Mouse (Mus musculus) erythroblast, embryonic 14.5 days (primary cell): ENCODE measurements around the gene Cacna2d3. TPM values are rescaled to one million over a fixed set of nuclear protein-coding genes. Genes with fewer than 3 reads are reported as not detected.

Experiments used
- H3K27me3 ChIP-seq: 2 replicates; pipeline ENCODE4 v1.6.1; 2012; ENCODE audit warnings: inconsistent platforms; ENCODE audit not compliant: control insufficient read depth
- H3K36me3 ChIP-seq: 2 replicates; pipeline ENCODE4 v1.6.1; 2012; ENCODE audit warnings: mild to moderate bottlenecking, inconsistent platforms; ENCODE audit not compliant: control insufficient read depth
- H3K4me1 ChIP-seq: 2 replicates; pipeline ENCODE4 v1.6.1; 2012; ENCODE audit warnings: inconsistent platforms; ENCODE audit not compliant: control insufficient read depth
- H3K4me3 ChIP-seq: replicated peaks from 2 replicates; pipeline ENCODE3; 2012; ENCODE audit warnings: moderate library complexity, mild to moderate bottlenecking, inconsistent platforms
- H3K9me3 ChIP-seq: 2 replicates; pipeline ENCODE4 v1.6.1; 2012; ENCODE audit warnings: low read length, inconsistent platforms, mixed read lengths; ENCODE audit not compliant: control insufficient read depth
- GATA1 ChIP-seq: IDR thresholded peaks from 2 replicates; pipeline ENCODE4 v1.6.1; 2012; ENCODE audit warnings: low read length, inconsistent platforms, mixed read lengths
- TAL1 ChIP-seq: IDR thresholded peaks from 3 replicates; pipeline ENCODE4 v1.6.1; 2012; ENCODE audit warnings: low read length, inconsistent platforms, mixed read lengths
- polyA plus RNA-seq: library from polyadenylated mRNA; stranded (reverse); fragments of >175 nt; gene quantifications from 2 replicates; pipeline ENCODE4 v1.2.3, GENCODE M21; 2012

Gene Cacna2d3
- polyA plus RNA-seq, 1 experiment: 0.14 TPM

DNA sequence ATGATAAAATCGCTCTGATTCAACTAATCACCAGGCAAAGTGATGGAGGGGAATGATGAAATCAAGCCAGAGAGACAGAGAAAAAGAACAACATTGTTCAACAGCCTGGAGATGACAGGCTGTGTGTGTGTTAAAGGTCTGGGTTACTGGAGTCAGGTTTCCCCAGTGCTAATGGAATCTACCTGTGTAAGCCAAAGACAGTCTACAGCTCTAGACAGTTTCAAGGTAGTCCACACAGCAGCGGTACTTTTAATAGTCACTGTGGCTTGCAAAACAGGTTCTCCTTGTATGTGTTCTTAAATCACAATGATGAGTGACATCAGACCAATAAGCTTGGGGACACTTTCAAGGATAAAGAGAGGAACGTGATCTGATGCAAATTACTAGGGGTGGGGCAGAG, 191.1 kb downstream of the Cacna2d3 start:
- TF ChIP-seq TAL1: no peak
- no peak for TF ChIP-seq GATA1
- Histone ChIP-seq H3K36me3 (no peaks in the 10 kb centered on the region), H3K9me3 (peaks cover under 1% of the 10 kb centered on the region; the same call in 1 of the 2 replicates), H3K27me3 (no peaks in the 10 kb centered on the region), H3K4me3 (no peak overlapping the region), H3K4me1 (no peaks in the 10 kb centered on the region)

GRCm38 (mm10) chr14:29528696-29529095, 193.0 kb downstream of the Cacna2d3 start:
- H3K4me1 ChIP-seq: no peaks in the 10 kb centered on the region
- TF ChIP-seq TAL1: no peak
- no peak for TF ChIP-seq GATA1

DNA sequence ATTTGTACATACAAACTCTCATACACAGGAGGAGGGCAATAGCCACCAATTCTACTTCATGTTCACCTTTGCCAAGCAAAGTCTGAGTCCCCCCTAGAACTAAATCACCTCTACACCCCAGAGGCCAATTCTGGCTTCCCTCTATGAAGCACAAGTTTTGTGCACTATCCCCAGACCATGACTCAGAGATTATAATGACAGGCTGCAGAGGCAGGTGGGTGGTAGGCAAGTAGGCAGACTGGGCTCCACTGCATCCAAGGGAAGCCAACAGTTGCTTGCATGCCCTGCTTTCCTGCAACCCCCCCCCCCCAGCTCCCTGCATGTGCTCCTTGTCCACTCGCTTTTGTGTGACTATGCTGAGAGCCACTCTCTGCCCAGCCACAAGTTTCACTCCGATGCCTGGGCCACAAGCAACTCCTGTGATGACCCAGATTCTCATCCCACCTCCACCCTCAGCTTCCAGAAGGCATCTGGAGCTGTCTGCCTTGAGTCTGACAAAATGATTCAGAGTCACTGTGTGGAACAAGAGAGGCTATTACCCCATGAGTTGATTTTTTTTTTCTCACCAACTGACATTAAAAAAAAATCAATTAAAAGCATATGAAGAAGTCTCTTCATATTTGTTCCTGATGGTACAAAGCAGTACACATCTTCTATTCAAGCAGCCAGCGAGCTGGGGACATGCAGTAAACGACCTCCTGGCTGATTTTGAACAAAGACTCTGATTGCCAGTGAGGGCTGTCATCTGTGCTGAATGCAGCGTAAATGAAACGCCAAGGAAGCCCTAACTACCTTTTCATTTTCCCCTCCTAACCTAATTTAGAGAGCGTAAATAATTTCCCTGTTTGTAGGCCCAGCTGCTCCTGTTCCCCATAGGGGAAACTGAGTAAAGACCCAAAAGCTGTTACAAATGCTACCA, 201.7 kb downstream of the Cacna2d3 start:
- TF ChIP-seq GATA1 (no peak), TAL1 (no peak)
- Histone ChIP-seq H3K36me3 (no peaks in the 10 kb centered on the region), H3K9me3 (peaks cover 3% of the 10 kb centered on the region; the same call in 1 of the 2 replicates), H3K27me3 (no peaks in the 10 kb centered on the region), H3K4me1 (no peaks in the 10 kb centered on the region), H3K4me3 (no peak overlapping the region)

More at GRCm38 (mm10) chr14:29528696-29529095, 193.0 kb downstream of the Cacna2d3 start:
- H3K9me3 ChIP-seq: no peaks in the 10 kb centered on the region
- H3K4me3 ChIP-seq: no peak overlapping the region
- H3K36me3 ChIP-seq: no peaks in the 10 kb centered on the region
- H3K27me3 ChIP-seq: no peaks in the 10 kb centered on the region

GRCm38 (mm10) chr14:29502667-29503066, 219.0 kb downstream of the Cacna2d3 start:
- no peaks in the 10 kb centered on the region for H3K27me3 ChIP-seq
- TF ChIP-seq TAL1 (no peak), GATA1 (no peak)
- no peaks in the 10 kb centered on the region for H3K36me3 ChIP-seq
- H3K4me3 ChIP-seq: no peak overlapping the region
- no peaks in the 10 kb centered on the region for H3K9me3 ChIP-seq
- H3K4me1 ChIP-seq: no peaks in the 10 kb centered on the region

GRCm38 (mm10) chr14:29498546-29499290, 222.9 kb downstream of the Cacna2d3 start:
- Histone ChIP-seq H3K27me3 (no peaks in the 10 kb centered on the region), H3K4me1 (no peaks in the 10 kb centered on the region), H3K9me3 (no peaks in the 10 kb centered on the region), H3K4me3 (no peak overlapping the region), H3K36me3 (no peaks in the 10 kb centered on the region)
- TF ChIP-seq TAL1 (no peak), GATA1 (no peak)

- Histone ChIP-seq H3K4me1 (no peaks in the 10 kb centered on the region), H3K27me3 (no peaks in the 10 kb centered on the region), H3K4me3 (no peak overlapping the region), H3K9me3 (peaks cover 2% of the 10 kb centered on the region; the same call in 1 of the 2 replicates), H3K36me3 (no peaks in the 10 kb centered on the region)
- TF ChIP-seq TAL1 (no peak), GATA1 (no peak)
Observed at GRCm38 (mm10) chr14:29496552-29496951, 225.1 kb downstream of the Cacna2d3 start.

DNA sequence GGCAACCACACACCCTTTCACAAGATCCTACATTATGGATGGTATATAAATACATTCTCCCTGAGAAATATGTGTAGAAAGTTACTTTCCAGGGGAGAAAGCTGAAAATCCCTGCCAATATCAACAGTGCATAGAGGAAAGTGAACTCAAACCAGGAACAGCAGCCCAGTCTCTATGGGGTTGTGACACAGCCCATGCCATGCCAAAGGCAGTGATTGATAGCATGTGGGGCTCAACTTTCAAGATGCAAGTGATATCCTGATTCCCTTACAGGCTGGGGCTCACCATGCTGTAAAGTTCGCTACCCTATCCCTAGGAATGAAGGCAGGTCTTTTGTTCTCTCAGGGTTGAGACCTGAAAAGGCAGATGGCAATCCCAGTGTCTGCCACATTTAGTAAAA, 229.9 kb downstream of the Cacna2d3 start:
- no peak overlapping the region for H3K4me3 ChIP-seq
- no peak for TF ChIP-seq TAL1
- TF ChIP-seq GATA1: no peak
- H3K36me3 ChIP-seq: no peaks in the 10 kb centered on the region
- no peaks in the 10 kb centered on the region for H3K4me1 ChIP-seq
- H3K9me3 ChIP-seq: peaks cover 2% of the 10 kb centered on the region; the same call in 1 of the 2 replicates
- H3K27me3 ChIP-seq: no peaks in the 10 kb centered on the region

DNA sequence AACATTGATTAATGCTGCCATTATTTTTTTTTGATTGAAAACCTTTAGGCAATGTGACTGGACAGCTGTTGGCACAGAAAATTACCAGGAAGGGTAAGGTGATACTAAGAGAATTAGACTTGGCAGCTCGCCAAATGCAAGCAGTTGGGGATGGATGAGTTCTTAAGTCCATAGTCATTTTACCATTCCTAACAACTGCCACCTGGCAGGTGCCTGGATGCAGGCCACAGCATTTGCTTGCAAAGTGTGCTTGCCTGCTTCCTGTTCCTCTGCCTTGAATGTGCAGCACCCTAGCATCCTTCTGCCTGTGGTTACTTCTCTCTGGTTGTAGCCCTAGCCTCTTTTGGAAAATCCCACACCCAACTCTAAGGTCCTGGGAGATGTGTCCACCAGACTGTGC, 236.2 kb downstream of the Cacna2d3 start:
- Histone ChIP-seq H3K4me1 (no peaks in the 10 kb centered on the region), H3K27me3 (no peaks in the 10 kb centered on the region), H3K36me3 (no peaks in the 10 kb centered on the region), H3K4me3 (no peak overlapping the region), H3K9me3 (no peaks in the 10 kb centered on the region)
- TF ChIP-seq GATA1: no peak
- no peak for TF ChIP-seq TAL1

DNA sequence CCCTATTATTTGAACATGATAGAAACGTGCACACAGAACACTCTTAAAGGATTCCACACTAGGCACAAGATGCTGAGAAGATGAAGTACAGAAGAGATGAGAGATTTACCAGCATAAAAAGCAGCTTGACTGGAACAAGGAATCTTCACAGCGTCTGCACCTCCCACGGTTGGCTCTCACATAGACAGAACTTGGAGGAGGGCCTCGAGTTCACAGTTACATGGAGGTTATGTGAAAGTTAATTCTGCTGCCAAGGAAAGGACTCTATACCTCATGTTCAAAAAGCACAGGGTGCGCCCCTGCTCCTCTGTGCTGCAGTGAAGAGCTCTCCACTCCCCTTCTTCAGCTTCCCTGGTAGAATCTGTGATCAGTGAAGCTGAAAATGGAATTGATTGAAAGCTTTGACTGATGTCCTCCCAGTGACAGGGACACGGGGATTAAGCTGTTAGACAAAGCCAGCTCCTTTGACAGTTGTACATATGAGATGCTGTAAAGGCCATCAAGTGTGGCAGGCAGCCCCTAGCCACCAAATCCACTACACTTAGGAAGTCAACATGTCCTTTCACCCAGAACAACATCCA, 243.2 kb downstream of the Cacna2d3 start:
- no peaks in the 10 kb centered on the region for H3K4me1 ChIP-seq
- TF ChIP-seq GATA1: no peak
- TF ChIP-seq TAL1: no peak
- no peak overlapping the region for H3K4me3 ChIP-seq
- H3K27me3 ChIP-seq: no peaks in the 10 kb centered on the region
- no peaks in the 10 kb centered on the region for H3K9me3 ChIP-seq
- no peaks in the 10 kb centered on the region for H3K36me3 ChIP-seq
